Mouse (Mus musculus) frontal cortex, postnatal 25 days (tissue): Measurements from ENCODE around the gene Aqp2.

Source experiments
- DNase-seq, 2 experiments: peaks; one replicate each; pipeline ENCODE4 v3.0.0; 2022; ENCODE audit warnings: low spot score in 2 of 2

Gene Aqp2

GRCm38 (mm10) chr15:99590429-99591084 is 11.7 kb downstream of the Aqp2 start, which contains the start of gene Aqp5:
Aqp5 (plus strand) TSS chr15:99590782.
- DNase-seq = no peak

- DNase-seq = no peak
These were observed 13.3 kb downstream of the Aqp2 start for GRCm38 (mm10) chr15:99592177-99592576.

GRCm38 (mm10) chr15:99592877-99593276 is 14.0 kb downstream of the Aqp2 start:
- DNase-seq = no peak

- no peak for DNase-seq
These were observed 16.1 kb downstream of the Aqp2 start for GRCm38 (mm10) chr15:99594951-99595350.

- DNase-seq = peak; percentile 73 to 87
These were observed 17.3 kb downstream of the Aqp2 start for GRCm38 (mm10) chr15:99596056-99596687.

- no peak for DNase-seq
These were observed 18.0 kb downstream of the Aqp2 start for GRCm38 (mm10) chr15:99596841-99597240.

GRCm38 (mm10) chr15:99597596-99597995 is 18.7 kb downstream of the Aqp2 start:
- DNase-seq = no peak

GRCm38 (mm10) chr15:99599245-99600070 is 20.6 kb downstream of the Aqp2 start:
- no peak for DNase-seq

GRCm38 (mm10) chr15:99600986-99601822 is 22.3 kb downstream of the Aqp2 start, which contains the start of gene Aqp6:
Aqp6 (plus strand) TSS chr15:99601400.
- no peak for DNase-seq

- DNase-seq = no peak
These were observed 22.9 kb downstream of the Aqp2 start for GRCm38 (mm10) chr15:99601823-99602120.

GRCm38 (mm10) chr15:99602206-99602820 is 23.5 kb downstream of the Aqp2 start:
- no peak for DNase-seq

GRCm38 (mm10) chr15:99603216-99603615 is 24.4 kb downstream of the Aqp2 start:
- no peak for DNase-seq

- DNase-seq = no peak
These were observed 26.7 kb downstream of the Aqp2 start for GRCm38 (mm10) chr15:99605595-99605994.

GRCm38 (mm10) chr15:99606515-99606914 is 27.7 kb downstream of the Aqp2 start:
- no peak for DNase-seq

- no peak for DNase-seq
These were observed 28.7 kb downstream of the Aqp2 start for GRCm38 (mm10) chr15:99607388-99608113.

- DNase-seq = no peak
These were observed 29.7 kb downstream of the Aqp2 start for GRCm38 (mm10) chr15:99608382-99609125.

GRCm38 (mm10) chr15:99611563-99611962 is 32.7 kb downstream of the Aqp2 start:
- DNase-seq = no peak

- DNase-seq = no peak
These were observed 35.4 kb downstream of the Aqp2 start for GRCm38 (mm10) chr15:99614273-99614672.

GRCm38 (mm10) chr15:99614753-99615152 is 35.9 kb downstream of the Aqp2 start:
- no peak for DNase-seq

GRCm38 (mm10) chr15:99615246-99615645 is 36.4 kb downstream of the Aqp2 start:
- no peak for DNase-seq
